Mouse (Mus musculus): ENCODE measurements around the gene Tnfsf13b.

- TF ChIP-seq CTCF (IDR thresholded peaks at IDR 0.05; ENCODE audit: low read depth) = no peak
- TF ChIP-seq EP300 (optimal IDR thresholded peaks at IDR 0.05) = no peak
Observed at GRCm38 (mm10) chr8:9958338-9958737, 47.9 kb upstream of the Tnfsf13b start.
